Mouse (Mus musculus) liver, adult 2 months (tissue): Measurements from ENCODE around the gene Lef1.

ENCODE experiments used
- CTCF ChIP-seq: fragments of 200-500 bp; IDR thresholded peaks from 2 replicates; pipeline ENCODE4 v1.5.1; 2011; ENCODE audit warnings: low read depth, low read length, control low read depth
- POLR2A ChIP-seq: fragments of 200-500 bp; IDR thresholded peaks from 2 replicates; pipeline ENCODE4 v1.6.1; 2011; ENCODE audit warnings: low read length, control low read depth; ENCODE audit not compliant: insufficient read depth; ENCODE audit errors: extremely low read depth

DNA sequence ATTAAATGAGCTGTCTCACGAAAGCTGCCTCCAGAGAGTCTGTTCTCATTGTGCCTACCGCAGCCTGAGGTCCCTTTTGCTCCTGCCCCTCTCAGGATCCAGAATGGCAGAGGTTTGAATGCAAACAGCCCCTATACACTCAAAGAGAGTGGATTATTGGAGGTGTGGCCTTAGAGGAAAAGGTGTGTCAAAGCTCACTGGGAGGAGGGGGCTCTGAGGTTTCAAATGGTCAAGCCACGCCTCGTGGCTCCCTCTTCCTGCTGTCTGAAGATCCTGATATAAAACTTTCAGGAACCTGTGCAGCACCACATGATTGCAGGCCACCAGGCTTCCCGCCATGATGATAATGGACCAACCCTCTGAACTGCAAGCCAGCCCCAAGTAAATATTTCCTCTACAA, 137.6 kb downstream of the Lef1 start:
- TF ChIP-seq CTCF, result no peak
- TF ChIP-seq POLR2A, result no peak
